Mouse (Mus musculus): ENCODE results near the gene Ldlrad2. TPM values are rescaled to one million over a fixed set of nuclear protein-coding genes. Genes with fewer than 3 reads are reported as not detected.

Gene Ldlrad2
- polyA plus RNA-seq, 2 experiments from 2014 or later: not detected

DNA sequence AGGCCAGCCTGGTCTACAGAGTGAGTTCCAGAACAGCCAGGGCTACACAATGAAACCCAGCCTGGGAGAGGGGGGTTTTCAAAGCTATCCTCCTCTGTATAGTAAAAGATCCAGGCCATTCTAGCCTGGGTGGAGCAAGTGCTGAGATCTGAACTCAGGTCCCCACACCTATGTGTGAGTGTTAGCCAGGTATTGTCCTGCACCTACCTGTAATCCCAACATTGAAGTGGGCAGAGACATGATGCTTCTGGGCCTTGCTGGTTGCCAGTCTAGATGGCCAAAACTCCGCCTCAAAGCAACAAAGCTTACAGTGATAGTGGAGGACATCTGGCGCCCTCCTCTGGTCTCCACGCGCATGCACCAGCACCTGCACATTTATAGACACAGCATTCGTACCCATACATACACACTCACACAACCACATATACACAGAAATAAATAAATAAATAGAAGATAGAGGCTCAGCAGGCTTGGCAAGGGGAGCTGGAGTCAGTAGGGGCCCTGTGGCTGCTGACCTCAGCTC is 28.3 kb downstream of the Ldlrad2 start:
- ATAC-seq: no peak

DNA sequence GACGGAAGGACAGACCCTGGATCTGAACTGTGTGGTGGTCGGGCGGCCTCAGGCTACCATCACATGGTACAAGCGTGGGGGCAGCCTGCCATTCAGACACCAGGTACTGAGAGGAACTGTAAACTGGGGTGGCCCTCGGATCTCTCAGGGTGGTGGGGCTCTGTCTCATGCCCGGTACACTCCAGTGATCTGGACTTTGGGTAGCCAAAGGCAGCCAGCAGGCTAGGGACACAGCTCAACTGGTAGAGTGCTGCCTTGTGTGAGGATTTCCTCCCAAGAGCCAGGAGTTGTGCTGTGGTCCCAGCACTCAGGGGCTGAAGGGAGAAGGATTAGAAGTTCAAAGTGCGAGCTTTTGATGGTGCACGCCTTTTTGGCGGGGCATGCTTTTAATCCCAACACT is 28.8 kb downstream of the Ldlrad2 start:
- ATAC-seq: no peak

DNA sequence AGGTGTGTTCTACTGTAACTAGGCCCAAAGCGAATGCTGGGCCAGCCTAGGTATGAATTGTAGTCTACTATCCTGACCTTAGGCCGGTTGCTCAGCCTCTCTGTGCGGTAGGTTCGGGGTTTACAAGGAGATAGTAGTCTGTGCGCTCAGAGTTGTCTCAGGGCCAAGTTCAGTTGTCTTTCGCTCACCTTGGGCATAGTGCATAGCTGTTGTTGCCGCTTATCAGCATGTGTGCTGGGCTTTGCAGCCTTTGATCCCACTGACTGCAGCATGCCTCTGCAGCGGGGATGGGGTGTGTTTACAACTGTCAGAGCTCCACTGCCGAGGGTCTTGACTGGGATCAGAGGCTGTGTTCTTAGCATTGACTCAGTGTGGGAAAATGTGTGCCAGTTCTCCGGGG is 31.4 kb downstream of the Ldlrad2 start:
- no peak for ATAC-seq

DNA sequence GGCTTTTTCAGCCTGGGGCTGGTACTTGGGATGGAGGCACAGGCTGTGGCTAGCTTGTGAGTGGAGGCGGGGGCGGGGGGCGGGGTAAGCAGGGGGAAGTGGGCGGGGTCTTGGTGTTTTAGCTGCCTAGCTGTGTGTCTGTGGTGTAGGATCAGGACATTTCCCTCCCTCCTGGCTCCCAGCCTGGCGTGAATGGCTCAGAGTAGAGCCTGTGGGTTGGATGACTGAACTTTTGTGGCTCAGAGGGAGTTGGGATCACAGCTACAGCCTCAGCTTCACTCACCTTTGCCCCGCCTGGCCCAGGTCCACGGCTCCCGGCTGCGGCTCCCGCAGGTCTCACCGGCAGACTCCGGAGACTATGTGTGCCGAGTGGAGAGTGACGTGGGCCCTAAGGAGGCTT is 34.0 kb downstream of the Ldlrad2 start:
- no peak for ATAC-seq

DNA sequence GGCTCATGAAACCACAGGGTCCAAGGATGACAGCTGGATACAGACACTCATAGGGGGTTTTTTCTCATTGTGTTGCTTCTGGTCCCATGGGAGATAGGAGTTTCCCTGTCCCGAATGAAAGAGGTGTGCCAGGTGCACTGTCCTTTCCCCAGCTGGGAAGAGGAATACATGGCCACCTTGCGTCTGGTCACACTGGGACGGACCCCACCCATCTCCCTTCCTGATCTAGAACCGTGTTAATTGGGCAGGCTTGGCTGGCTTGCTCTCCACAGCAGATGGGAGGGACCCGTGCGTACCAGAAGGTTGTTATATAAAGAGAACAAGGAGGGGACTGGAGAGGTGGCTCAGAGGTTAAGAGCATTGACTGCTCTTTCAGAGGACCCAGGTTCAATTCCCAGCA is 46.5 kb downstream of the Ldlrad2 start:
- ATAC-seq: no peak

DNA sequence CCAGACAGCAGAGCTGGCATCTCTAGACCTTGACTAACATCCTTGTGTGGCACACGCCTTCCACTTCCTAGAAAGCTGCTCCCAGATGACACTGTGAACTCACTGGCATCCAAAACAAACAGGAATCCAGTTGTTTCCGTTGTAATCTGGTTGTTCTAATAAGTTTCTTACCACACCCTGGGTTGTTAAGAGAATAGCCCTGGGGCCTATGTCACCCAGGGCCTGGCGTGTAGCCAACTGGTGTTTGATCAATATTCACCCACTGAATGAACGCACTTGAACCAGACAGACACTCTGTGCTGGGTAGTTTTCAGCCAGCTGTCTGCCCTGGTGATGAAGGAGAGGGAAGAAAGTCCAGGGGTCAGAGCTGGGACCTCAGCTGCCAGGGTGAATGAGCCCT is 47.0 kb downstream of the Ldlrad2 start:
- no peak for ATAC-seq

DNA sequence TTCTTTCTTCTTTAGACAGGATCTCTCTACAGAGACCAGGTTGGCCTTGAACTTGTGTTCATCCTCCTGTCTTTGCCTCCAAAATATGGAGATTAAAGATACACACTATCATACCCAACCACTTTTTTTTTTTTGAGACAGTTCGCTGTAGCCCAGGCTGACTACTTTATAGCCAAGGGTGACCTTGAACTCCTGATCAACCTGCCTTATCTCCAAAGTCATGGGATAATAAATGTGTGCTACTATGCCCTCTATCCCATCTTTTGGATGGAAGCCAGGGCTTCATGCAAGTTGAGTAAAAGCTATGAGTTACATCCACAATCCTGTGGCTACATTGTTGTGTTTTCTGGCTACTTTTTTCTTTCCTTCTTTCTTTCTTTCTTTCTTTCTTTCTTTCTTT is 48.9 kb downstream of the Ldlrad2 start:
- no peak for ATAC-seq

Other genes with a start within 250 kb of the Ldlrad2 start
- 100 to 1,000 TPM; 630 to 632 TPM for gene Cdc42, start 216.8 kb downstream of the Ldlrad2 start, polyA plus RNA-seq (2017; shearing (Covaris generic))
- not detected for gene Cela3a, start 164.8 kb downstream of the Ldlrad2 start, polyA plus RNA-seq (2017; shearing (Covaris generic))
- not detected for gene Cela3b, start 144.0 kb downstream of the Ldlrad2 start, polyA plus RNA-seq (2017; shearing (Covaris generic))
- gene 1700013G24Rik, start 121.3 kb downstream of the Ldlrad2 start, polyA plus RNA-seq (2017; shearing (Covaris generic)): not detected
- gene Hspg2, start 105.8 kb downstream of the Ldlrad2 start, polyA plus RNA-seq (2017; shearing (Covaris generic)): not detected
- gene Usp48, start 19.2 kb upstream of the Ldlrad2 start, polyA plus RNA-seq (2017; shearing (Covaris generic)): 10 to 100 TPM; 41.9 to 62.2 TPM
- 1 to 10 TPM in 1 of 2 experiments, not detected in 1; 1.4 TPM for gene Rap1gap, start 90.2 kb upstream of the Ldlrad2 start, polyA plus RNA-seq (2017; shearing (Covaris generic))
- 1 to 10 TPM; 1.5 to 2.8 TPM for gene Alpl, start 221.8 kb upstream of the Ldlrad2 start, polyA plus RNA-seq (2017; shearing (Covaris generic))